Mouse (Mus musculus) hindlimb bud, embryonic 11.5 days (tissue): ENCODE measurements around the gene Atpaf1.
A peak's percentile ranks its signal among the peaks of the same experiment; 100 is the strongest.

Experiments used
- DNase-seq: peaks from one replicate; pipeline ENCODE4 v3.0.0-alpha.2; 2012; ENCODE audit warnings: low read depth, low spot score; ENCODE audit errors: extremely low spot score

Gene Atpaf1

DNA sequence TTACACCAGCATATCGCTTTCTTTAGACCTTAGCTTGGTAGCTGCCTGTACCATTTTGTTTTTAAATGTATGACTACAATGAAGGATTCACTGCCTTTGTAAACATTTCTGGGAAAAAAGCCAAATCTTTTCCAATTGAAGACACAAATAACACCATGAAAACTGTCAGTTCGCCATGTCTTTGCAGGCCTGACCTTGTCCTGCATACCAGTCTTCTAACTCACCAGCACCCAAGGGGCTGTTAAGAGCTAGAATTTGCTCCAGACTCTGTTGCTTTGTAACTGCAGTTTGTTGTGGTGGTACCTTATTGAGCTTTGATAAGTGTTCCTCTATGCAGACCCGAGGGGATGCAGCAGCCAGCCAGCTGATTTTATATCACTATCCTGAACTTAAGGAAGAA is 15.4 kb downstream of the Atpaf1 start:
- DNase-seq: no peak

DNA sequence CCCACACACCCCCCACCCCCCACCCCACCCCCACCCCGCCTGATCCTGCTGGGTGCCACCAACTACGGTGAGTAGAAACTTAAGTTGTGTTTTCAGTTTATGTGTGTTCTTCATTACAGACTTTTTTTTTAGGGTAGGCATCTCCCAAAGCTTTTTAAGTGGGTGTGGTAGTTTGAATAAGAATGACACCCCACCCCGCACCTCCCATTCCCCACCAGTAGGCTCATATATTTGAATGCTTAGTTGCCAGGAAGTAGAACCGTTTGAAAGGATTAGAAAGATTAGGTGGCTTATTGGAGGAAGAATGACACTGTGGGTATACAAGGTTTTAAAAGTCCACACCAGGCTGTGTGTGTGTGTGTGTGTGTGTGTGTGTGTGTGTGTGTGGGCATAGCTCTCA is 27.7 kb downstream of the Atpaf1 start:
- DNase-seq: no peak

DNA sequence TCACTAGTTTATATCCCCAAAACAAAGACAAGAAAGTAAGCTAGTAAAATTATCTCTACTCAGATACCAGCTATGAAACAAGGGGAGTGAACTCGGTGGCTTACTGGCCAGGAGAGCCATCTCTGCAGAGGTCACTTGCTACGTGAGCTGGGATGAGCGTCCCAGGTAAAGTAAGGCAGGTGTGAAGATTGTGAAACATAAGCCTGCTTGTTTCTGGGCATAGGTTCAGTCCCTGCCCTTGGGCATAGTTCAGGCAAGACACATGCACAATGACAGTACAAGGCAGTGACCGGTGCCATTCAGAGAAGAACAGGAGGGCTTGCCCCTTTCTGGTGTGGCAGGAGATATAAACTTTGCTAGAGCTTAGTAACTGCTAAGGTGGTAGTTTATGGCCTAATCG is 31.0 kb downstream of the Atpaf1 start:
- DNase-seq: no peak

DNA sequence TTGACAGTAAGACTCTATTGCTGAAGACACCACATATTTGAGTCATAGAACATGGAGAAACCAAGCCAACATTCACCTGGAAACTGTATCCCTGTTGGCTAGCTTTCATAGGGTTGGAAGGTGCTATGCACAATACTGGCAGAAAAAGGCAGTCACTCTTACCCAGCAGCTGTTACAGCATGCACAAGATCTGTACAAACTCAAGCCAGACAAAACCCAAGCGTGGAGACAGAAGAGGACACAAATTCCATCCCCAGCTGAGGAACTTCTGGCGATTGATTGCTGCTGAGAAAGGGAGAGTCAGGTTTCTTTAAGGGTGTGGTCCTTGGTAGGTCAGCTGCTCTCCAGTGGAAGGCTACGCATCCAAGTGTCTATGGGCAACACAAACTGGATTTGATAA is 35.6 kb downstream of the Atpaf1 start:
- DNase-seq: no peak

DNA sequence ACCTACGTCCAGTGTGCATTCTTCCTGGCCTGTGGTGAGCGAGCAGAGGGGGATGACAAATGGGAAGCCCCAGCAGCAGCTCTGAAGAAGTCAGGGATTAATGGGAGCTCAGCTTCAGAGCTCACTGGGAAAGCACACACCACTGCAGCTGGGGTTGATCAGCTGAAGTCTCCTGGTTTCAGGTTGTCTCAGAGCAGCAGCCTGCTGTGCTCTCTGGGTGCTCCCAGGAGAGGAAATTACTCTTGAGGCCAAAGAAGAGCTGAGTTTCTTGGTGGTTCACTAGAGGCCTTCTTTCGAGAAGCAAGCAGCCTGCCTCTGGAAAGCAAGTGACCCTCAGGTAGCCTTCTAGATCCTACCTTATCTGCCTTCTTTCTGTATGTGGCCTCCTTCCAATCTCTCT is 36.3 kb downstream of the Atpaf1 start:
- DNase-seq: no peak

DNA sequence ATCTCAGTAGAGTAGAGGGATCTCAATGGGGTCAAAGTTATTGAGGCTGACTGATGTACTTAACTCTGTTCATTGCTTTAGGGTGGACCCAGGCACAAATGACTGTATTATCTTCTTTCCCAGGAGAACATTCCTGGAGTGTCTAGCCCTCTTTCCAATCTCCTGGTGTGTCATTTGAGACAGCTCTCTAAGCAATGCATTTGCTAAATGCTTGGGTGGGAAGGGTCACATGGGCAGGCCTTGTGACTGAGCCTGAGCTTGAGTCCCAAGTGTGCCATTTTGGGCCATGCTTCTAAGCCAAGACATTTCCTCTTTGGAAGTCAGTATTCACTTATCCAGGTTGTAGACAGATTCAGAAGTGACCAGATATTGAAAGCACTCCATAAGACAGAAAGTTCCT is 36.8 kb downstream of the Atpaf1 start:
- DNase-seq: no peak

DNA sequence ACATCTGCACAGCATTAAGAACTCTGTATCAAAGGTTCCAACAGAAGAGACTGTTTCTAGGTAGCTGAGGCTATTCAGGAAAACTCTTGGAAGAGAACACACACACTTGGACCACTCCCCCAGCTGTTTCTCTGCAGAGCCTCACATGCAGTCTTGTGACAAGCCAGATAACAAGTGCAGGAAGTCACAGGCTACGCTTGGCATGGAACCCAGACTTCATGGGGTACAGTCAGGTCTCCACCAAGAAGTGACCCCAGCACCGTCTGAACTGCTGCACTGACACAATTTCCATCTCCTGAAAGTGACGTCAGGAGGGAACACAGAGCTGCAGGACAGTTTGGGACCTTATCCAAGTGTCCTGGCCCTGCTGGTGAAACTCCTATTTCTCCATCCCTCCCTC is 37.3 kb downstream of the Atpaf1 start:
- DNase-seq: no peak

DNA sequence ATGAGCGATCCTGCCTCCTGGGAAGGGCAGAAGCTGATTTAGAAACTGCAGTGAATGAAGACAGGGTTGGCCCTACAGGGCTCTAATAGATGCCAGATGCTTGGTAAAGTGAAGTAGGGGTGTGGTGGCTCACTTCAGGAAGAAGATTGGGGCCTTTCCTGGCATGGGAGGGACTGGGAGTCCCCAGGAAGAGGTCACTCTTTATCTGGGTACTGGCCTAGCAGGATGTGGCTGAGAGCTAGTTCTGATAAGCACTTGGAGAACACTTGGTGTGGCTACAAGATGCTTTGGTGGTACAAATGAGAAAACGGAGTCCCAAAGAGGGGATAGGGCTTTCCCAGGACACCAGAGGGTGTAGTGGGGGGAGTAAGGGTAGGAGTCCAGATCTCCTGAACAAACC is 39.6 kb downstream of the Atpaf1 start:
- no peak for DNase-seq

DNA sequence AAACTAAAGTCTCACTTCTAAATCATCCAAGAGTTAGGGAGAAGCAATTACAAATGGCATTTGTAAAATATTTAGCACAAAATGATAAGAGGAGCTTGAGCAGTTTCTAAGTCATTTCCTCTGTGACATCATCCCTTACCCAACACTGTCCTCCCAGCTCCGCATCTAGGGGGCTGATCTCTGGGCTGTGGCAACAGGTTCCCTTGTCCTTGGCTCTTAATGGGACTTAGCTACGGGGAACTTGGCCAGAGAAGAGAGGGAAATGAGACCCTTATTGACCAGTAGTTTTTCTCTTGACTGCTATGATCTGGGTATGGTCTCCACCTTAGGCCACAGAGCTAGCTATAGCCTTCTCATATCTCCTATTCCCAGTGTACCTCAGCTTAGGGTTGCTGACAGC is 40.7 kb downstream of the Atpaf1 start:
- DNase-seq: no peak

DNA sequence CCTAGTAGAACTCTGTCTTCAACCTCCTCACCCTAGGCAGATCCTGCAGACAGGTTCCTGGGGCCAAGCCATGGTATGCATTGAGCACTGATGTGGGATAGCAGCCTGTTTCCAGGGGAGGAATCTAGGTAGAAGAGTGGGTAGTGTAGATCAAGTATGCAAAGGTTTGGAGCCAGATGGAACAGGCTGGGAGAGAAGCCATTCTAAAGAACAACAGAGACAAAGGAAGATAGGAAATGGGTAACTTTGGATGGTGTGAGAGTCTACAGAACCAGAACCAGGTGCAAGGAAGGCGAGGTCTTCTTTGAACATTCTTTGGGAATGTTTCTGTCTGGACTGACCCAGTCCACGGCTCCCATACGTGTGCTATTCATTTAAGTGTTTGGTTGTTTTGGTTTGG is 42.5 kb downstream of the Atpaf1 start:
- no peak for DNase-seq

DNA sequence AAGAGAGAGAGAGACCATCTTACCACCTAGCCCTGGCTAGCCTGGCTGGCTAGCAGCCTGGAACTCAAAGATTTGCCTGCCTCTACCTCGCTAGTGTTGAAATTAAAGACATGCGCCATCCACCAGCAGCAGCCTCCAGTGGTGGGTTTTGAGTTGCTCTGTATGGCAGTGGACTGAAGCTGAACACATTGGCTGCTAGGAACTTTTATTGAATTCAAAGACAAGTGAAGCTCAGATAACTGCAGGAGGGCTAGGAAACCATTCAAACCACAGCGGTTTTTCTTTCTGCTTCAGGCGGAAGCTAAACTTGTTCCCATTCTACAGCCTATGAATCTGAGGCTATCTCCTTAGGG is 42.9 kb downstream of the Atpaf1 start:
- DNase-seq: no peak

DNA sequence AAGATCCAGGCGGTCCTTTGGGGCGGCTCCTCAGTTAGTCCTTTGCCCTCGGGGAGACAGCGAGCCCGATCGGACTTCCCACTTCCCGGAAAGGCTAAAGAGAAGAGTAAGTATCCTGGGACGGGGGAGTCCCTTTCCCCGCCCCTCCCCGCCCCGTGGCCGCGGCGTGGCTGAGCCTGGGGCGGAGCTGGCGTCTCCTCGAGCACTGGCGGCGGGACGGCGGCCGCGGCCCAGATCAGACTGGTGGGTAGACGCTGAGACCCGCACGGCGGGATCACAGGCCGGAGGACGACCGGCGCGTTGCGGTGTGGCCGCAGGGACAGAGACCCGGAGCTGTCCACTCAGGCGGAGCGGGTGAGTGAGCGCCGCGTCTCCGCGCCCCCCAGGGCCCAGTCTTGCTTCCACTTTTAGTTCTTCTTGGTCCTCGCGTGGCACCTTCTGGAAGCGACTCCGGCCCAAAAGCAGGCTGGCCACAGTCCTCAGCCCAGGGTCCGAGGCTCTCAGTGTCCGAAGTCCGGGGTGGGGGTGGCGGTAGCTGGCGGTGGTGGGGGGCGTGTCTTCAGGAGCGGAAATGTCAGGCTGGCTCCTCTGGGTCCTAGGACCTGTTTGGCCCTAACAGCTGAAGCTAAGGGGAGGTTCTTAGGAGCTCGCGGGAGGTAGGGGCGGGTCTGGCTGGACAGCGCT is 43.4 kb downstream of the Atpaf1 start, which contains the start of gene Mob3c:
Mob3c (plus strand) TSS at position 205 of the 684 bp plus-strand sequence.
- no peak for DNase-seq

DNA sequence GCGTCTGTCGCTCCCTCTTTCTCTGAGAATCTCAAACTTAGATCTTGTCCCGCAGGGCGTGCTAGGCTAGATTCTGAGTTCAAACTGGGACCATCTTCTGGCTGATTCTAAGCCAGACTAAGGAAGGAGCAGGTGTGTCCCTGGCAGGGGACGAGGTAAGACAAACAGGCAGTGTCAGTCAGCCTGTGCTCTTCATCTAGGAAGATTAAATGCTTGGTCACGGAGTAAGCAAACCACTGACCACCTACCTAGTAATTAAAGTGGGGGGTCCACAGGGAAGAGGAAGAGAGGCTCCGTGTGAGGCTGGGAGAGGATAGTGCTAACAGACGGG is 43.9 kb downstream of the Atpaf1 start:
- DNase-seq: no peak

DNA sequence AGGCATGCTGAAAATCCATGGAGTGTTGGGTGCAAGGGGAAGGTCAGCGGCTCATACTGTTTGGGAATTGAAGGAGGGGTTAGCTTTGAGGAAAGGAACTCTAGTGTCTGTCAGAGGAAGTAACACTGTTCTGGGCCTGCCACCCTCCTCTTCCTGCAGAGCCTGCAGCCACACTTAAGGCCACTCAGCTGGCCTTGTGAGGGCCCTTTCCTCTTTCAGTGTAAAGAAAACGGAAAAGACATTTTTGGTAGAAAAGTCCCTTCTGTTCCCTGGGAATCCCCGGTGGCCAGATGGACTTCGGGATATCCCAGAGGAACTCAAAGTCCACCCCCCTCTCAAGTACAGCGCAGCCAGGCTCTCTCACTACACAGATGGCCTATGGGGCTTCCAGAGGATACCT is 45.9 kb downstream of the Atpaf1 start:
- DNase-seq: no peak

DNA sequence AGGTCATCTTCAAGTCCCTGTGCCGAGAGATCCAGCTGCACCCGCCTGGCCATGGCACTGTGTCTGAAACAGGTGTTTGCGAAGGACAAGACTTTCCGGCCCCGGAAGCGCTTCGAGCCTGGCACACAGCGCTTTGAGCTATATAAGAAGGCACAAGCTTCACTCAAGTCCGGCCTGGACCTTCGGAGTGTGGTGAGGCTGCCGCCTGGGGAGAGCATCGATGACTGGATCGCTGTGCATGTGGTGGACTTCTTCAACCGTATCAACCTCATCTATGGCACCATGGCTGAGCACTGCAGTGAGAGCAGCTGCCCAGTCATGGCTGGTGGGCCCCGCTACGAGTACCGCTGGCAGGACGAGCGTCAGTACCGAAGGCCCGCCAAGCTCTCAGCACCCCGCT is 46.6 kb downstream of the Atpaf1 start:
- no peak for DNase-seq

DNA sequence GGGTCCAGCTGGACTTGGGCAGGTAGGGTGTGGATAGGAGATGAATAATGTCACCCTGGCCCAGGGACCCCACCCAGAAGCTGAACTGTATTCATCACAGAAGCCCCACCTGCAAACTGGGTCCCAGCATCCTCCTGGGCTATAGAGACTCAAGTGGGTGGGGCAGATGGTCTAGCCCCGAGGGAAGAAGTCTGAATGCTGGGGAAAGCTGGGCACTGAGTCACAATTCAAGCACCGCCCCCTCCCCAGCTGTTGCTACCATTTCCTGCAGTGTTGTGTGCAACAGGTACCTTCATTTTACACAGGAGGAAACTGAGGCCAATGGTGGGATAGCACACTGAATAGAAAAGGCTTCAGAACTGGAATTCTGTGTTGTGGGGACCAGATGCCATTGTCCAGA is 47.4 kb downstream of the Atpaf1 start:
- no peak for DNase-seq

DNA sequence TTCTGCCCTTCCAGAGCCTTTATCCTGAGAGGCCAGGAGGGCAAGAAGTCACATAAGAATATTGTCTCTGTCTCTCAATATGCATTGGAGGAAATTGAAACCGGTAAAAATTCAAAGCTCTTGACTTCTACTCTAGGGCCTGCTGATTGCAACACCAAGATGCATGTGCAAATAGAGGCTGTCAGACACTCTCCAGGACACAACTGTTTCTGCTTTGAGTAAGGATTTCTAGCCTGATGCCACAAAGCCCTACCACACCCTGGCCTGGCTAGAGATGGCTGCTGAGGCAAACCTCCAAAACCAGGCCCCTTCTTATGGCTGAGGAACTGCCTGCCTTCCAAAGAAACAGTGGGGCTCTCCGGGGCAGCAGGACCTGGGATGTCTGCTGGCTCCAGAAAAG is 51.0 kb downstream of the Atpaf1 start:
- DNase-seq: no peak

DNA sequence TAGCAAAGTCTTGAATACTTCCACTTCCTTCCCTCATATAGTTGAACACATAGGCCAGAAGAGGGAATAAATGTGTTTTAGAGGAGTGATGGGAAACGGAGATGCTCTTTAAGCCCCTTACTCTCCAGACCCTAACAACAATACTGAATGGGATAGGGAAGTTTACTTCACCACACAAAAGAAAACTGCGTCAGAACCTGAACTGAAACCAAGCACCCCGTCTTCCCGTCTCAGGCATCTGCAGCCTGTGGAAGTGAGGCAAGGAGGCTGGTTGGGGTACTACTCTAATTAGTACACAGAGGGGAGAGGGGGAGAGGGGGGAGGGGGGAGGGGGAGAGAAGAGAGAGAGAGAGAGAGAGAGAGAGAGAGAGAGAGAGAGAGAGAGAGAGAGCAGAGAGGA is 53.6 kb downstream of the Atpaf1 start:
- no peak for DNase-seq

DNA sequence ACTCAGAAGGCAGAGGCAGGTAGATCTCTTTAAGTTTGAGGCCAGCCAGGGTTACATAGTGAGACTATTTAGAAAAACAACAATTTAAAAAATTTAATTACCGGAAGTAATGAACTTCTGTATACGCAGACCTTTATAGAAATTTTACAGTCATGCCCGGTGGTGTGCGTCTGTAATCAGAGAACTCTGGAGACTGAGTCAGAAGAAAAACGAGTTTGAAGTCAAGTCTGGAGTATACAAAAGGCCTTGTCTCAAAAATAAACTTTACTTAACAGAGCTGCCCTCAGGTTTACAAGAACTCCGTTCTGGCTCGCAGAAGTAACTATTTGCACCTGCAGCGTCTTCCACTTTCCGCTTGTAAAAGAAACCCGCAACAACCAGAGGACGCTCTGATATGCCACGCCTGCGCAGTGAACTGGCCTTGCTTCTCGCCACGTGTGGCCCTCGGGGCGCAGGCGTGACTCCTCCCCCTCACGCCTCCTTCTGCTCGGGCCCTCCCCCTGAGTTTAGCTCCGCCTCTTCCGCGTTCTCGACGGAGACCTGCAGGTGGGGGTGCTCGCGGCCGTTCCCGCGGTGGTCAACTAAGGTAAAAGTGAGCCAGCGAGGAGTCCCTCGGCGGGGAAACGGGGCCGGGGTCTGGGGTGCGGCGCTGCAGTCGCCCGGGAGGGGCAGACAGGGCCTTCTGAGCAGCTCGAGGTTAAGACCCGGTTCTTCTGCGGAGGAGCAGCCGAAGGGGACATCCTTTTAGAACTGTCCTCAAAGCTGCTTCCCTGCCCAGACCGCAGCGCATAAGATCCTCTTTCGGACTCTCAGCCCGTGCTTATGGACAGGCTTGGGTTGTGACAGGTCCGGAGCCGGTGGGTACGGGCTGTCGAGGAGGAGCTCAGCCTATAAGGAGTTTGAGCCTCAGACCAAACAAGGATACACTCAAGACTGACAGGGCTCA is 54.4 kb downstream of the Atpaf1 start, which contains the start of gene Mknk1:
Mknk1 (plus strand) TSS at position 503 of the 946 bp plus-strand sequence.
- peak; percentile 77 for DNase-seq

DNA sequence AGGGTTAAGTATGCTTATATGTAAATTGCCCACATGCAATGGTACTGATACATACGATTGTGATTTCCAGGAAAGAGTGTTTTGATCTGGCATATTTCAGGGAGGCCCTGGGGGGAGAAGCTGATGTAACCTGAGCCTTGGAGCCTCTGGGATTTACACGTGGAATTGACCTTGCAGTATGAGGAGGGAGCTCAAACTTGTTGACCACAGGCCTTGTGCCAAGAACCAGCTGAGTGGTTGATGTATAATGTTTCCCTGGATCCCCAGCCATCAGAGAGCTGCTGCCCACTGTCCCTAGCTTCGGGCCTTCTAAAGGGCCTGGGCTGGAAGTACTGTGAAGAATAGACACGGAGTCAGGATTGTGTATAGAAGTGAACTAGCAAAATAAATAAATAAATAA is 55.3 kb downstream of the Atpaf1 start:
- no peak for DNase-seq

DNA sequence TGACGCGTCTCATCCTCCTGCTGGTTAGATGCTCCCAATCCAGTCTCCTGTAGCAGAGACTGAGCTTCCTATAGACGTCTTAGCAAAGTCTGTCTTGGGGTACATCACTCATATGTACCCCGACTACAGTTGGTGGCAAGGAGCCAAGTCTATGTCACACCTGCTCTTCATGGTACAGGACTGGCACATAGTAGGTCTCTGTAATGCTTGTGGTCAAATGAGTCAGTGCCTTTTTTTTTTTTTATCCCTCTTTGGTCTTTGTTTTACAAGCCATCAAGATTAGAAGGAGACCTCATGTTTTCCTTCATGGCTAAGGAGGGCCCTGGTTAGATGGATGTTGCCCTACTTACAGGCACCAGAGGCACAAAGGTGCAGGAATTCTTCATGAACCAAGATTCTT is 56.2 kb downstream of the Atpaf1 start:
- DNase-seq: no peak

DNA sequence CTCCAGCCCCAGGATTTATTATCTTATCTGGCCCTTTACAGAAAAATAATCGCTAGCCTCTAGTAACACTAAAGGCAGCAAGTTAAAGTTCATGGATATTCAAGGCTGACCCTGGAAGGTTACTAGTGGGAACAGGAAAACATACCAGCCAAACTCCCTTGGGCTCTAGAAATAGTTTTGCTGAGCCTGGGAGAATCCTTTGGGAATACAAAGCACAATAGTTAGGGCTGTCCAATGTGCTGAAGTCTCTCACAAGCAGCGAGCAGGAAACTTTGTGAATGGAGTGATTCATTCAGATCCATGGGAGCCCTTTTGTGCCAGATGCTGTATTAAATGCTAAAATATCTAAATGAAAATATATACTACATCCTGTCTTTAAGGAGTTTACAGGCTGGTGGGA is 62.0 kb downstream of the Atpaf1 start:
- DNase-seq: no peak

DNA sequence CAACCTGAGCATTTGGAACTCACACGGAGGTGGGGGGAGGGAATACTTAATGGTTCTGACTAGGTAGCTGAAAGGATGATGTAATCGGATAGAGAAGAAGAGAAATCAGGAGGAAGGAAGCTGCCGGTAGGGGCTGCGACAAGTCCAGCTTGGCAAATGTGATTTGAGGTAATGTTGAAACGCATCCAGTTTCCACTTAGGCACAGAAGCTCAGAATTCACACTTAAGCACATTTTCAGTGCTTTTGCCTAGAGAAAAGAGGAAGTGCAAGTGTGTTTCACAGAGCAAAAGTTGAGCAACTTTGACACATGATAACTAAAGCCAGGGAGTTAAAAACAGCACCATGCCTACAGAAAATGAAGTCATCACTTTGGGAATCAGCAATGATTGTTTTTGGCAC is 62.8 kb downstream of the Atpaf1 start:
- DNase-seq: no peak
